ENCODE assay signal across 8 mouse cellular contexts in the genomic region with DNA sequence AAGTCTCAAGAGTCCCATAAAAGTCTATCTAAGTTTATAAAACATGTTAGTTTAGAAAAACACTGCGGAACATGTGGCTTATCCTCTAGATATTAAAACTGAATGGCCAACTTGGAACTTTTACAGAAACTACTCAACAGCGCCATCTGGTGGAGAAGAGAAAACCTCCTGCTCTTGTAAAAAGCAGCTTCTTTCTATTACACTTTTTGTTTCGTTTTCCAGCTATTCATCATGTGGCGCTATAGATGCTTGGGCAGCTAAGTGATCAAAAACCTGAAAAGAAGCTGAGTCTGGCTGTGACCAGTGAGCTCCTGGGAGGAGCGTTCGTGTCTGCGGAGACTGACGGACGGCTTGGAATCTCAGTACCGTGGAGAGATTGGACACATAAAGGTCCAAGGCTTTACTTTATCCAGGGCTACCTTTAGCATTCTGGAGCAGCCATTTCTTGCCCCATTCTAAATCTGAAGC. TPM values are rescaled to one million over a fixed set of nuclear protein-coding genes. Genes with fewer than 3 reads are reported as not detected.
DNase-seq lines count a peak whose midpoint lies in the region; ATAC-seq and TF ChIP-seq lines count a peak whose summit lies in the region.

No protein-coding gene starts in this region.

- TF ChIP-seq CTCF in bone marrow, adult 2 months (IDR thresholded peaks at IDR 0.05; ENCODE audit: control insufficient read depth, insufficient read depth, low read length): no peak
- TF ChIP-seq CTCF in liver, adult 2 months (IDR thresholded peaks at IDR 0.05; ENCODE audit: low read depth, low read length): peak; percentile 51

- no peaks in the 10 kb centered on the region for H3K4me1 ChIP-seq in bone marrow, adult 2 months (ENCODE audit: control insufficient read depth, insufficient read depth, low read length)
- no peaks in the 10 kb centered on the region for H3K4me1 ChIP-seq in embryonic facial prominence, embryonic 15.5 days
- H3K4me1 ChIP-seq in kidney, embryonic 15.5 days: no peaks in the 10 kb centered on the region
- H3K4me1 ChIP-seq in liver, adult 2 months (ENCODE audit: control insufficient read depth, insufficient read depth, low read length): peaks cover 2% of the 10 kb centered on the region; the same call in 1 of the 2 replicates

- 30% methylated on average over 10 of the region's 10 CpGs for WGBS in bone marrow, adult 2 months
- WGBS in embryonic facial prominence, embryonic 15.5 days: 44% methylated on average over 10 of the region's 10 CpGs
- WGBS in kidney, embryonic 15.5 days: 45% methylated on average over 10 of the region's 10 CpGs
- WGBS in liver, adult 2 months: 36% methylated on average over 10 of the region's 10 CpGs

- no peak for ATAC-seq in embryonic facial prominence, embryonic 15.5 days (ENCODE audit: insufficient number of reproducible peaks, low FRiP score, low TSS enrichment, low read depth)
- ATAC-seq in kidney, embryonic 15.5 days (replicated peaks; ENCODE audit: low FRiP score): no peak

- TF ChIP-seq POLR2A in bone marrow, adult 2 months (IDR thresholded peaks at IDR 0.05; ENCODE audit: borderline replicate concordance, control insufficient read depth, low read depth, low read length): no peak
- TF ChIP-seq POLR2A in liver, adult 2 months (IDR thresholded peaks at IDR 0.05; ENCODE audit: extremely low read depth, insufficient read depth, low read length): no peak

- no peaks in the 10 kb centered on the region for H3K9me3 ChIP-seq in embryonic facial prominence, embryonic 15.5 days (replicated peaks)
- H3K9me3 ChIP-seq in kidney, embryonic 15.5 days (replicated peaks): no peaks in the 10 kb centered on the region

- H3K4me2 ChIP-seq in embryonic facial prominence, embryonic 15.5 days (replicated peaks): peak overlapping the region; percentile 28; the same call in 1 of the 2 replicates
- peak overlapping the region; percentile 39 for H3K4me2 ChIP-seq in kidney, embryonic 15.5 days

- peak; percentile 74 for DNase-seq in CD4-positive helper T cell, adult 2 months (ENCODE audit: low read depth, low spot score)
- DNase-seq in heart, adult 9 months (ENCODE audit: low spot score in 2 of 2): peak; percentile 29 to 77
- DNase-seq in liver, adult 2 months (ENCODE audit: extremely low read depth, low read depth, low spot score): peak; percentile 62
- DNase-seq in neural tube, embryonic 10.5 days (ENCODE audit: extremely low spot score, low spot score): peak; percentile 63
- peak; percentile 58 for DNase-seq in telencephalon, adult 2 months (ENCODE audit: low read depth, low spot score)

- peak overlapping the region; percentile 61 for H3K4me3 ChIP-seq in bone marrow, adult 2 months (replicated peaks; ENCODE audit: control insufficient read depth, low read depth, low read length)
- peak overlapping the region; percentile 29 for H3K4me3 ChIP-seq in embryonic facial prominence, embryonic 15.5 days (replicated peaks)
- H3K4me3 ChIP-seq in kidney, embryonic 15.5 days (replicated peaks): peak overlapping the region; percentile 25
- H3K4me3 ChIP-seq in liver, adult 2 months (ENCODE audit: insufficient read depth, low read depth, low read length): peak overlapping the region; percentile 16; the same call in 1 of the 2 replicates

- no peaks in the 10 kb centered on the region for H3K36me3 ChIP-seq in embryonic facial prominence, embryonic 15.5 days
- no peaks in the 10 kb centered on the region for H3K36me3 ChIP-seq in kidney, embryonic 15.5 days
- H3K36me3 ChIP-seq in liver, adult 2 months (ENCODE audit: control insufficient read depth, insufficient read depth, low read length): no peaks in the 10 kb centered on the region

- no peaks in the 10 kb centered on the region for H3K27me3 ChIP-seq in embryonic facial prominence, embryonic 15.5 days
- H3K27me3 ChIP-seq in kidney, embryonic 15.5 days: no peaks in the 10 kb centered on the region
- no peaks in the 10 kb centered on the region for H3K27me3 ChIP-seq in liver, adult 2 months (ENCODE audit: control insufficient read depth, insufficient read depth, low read length)

- no peak overlapping the region for H3K27ac ChIP-seq in bone marrow, adult 2 months (ENCODE audit: control insufficient read depth, insufficient read depth, low read depth, low read length, poor library complexity)
- H3K27ac ChIP-seq in embryonic facial prominence, embryonic 15.5 days (replicated peaks): no peak overlapping the region
- no peak overlapping the region for H3K27ac ChIP-seq in kidney, embryonic 15.5 days
- no peak overlapping the region for H3K27ac ChIP-seq in liver, adult 2 months (replicated peaks; ENCODE audit: insufficient read depth, low read depth, low read length)

- H3K79me2 ChIP-seq in liver, adult 2 months (ENCODE audit: control insufficient read depth, insufficient read depth, low read length): no peaks in the 10 kb centered on the region

- no peak overlapping the region for H3K9ac ChIP-seq in embryonic facial prominence, embryonic 15.5 days
- no peak overlapping the region for H3K9ac ChIP-seq in kidney, embryonic 15.5 days
- H3K9ac ChIP-seq in liver, adult 2 months (ENCODE audit: low read depth, low read length): peak overlapping the region; percentile 57; the same call in 1 of the 2 replicates

RNA-seq across cellular contexts. Expression of a gene that starts 33.5 kb away (rescaled TPM):
- 3.5 and 3.9 TPM in 2 replicates for polyA plus RNA-seq in bone marrow, adult 2 months (2011; ENCODE audit: insufficient read depth, insufficient read length, low replicate concordance, missing spikeins)
- 23.0 and 23.9 TPM in 2 replicates for polyA plus RNA-seq in embryonic facial prominence, embryonic 15.5 days (2015; fragmentation: Nextera tagmentation; extraction: Ambion mirVana)
- polyA plus RNA-seq in kidney, embryonic 15.5 days (2015; fragmentation: Nextera tagmentation; extraction: Ambion mirVana): 13.3 and 14.6 TPM in 2 replicates
- 6.9 and 7.4 TPM in 2 replicates for total RNA-seq in liver, adult 2 months (2014; rRNA removed)
- polyA plus RNA-seq in liver, adult 2 months (2012; rRNA removed): 3.6 and 3.7 TPM in 2 replicates

RNA-seq across cellular contexts. Expression of a gene that starts 59.7 kb away (rescaled TPM):
- 1.3 and 1.8 TPM in 2 replicates for polyA plus RNA-seq in bone marrow, adult 2 months (2011; ENCODE audit: insufficient read depth, insufficient read length, low replicate concordance, missing spikeins)
- polyA plus RNA-seq in embryonic facial prominence, embryonic 15.5 days (2015; fragmentation: Nextera tagmentation; extraction: Ambion mirVana): 2.3 TPM in 2 replicates
- polyA plus RNA-seq in kidney, embryonic 15.5 days (2015; fragmentation: Nextera tagmentation; extraction: Ambion mirVana): 3.0 and 4.0 TPM in 2 replicates
- total RNA-seq in liver, adult 2 months (2014; rRNA removed): 263 and 266 TPM in 2 replicates
- polyA plus RNA-seq in liver, adult 2 months (2012; rRNA removed): 168 and 174 TPM in 2 replicates

Comparison
In these comparisons a context has a peak if more than half of its experiments do, and no peak if none do; other contexts are left out.
1. RNA of a gene that starts 59.7 kb away (polyA plus RNA-seq): 168 to 174 TPM in liver, adult 2 months; 3.0 to 4.0 TPM in kidney, embryonic 15.5 days, 2.3 TPM in embryonic facial prominence, embryonic 15.5 days and 1.3 to 1.8 TPM in bone marrow, adult 2 months; every median in the first group is over 10 times any median in the second.
2. Peak in every context shown above with its lines, with median percentiles within 50 percentile points of each other: DNase-seq and H3K4me3 ChIP-seq.